Mouse (Mus musculus) forebrain, embryonic 13.5 days (tissue): ENCODE results near the gene Phospho1. TPM values are rescaled to one million over a fixed set of nuclear protein-coding genes. Genes with fewer than 3 reads are reported as not detected.

ENCODE experiments used
- ATAC-seq: fragments of 200-750 bp; cut with Nextera tagmentation; 2 replicates; pipeline ENCODE4 v1.8.0; 2017
- H3K27ac ChIP-seq: fragments of 300-500 bp; sonication (generic); 2 replicates; pipeline ENCODE4 v1.5.1; 2015; ENCODE audit warnings: inconsistent platforms, mild to moderate bottlenecking, moderate library complexity
- H3K27me3 ChIP-seq: fragments of 300-500 bp; sonication (generic); 2 replicates; pipeline ENCODE4 v1.6.1; 2015; ENCODE audit warnings: mild to moderate bottlenecking, inconsistent platforms
- H3K36me3 ChIP-seq: fragments of 300-500 bp; sonication (generic); 2 replicates; pipeline ENCODE4 v1.6.1; 2015; ENCODE audit warnings: mild to moderate bottlenecking, inconsistent platforms; ENCODE audit not compliant: poor library complexity, severe bottlenecking
- H3K4me1 ChIP-seq: fragments of 300-500 bp; sonication (generic); 2 replicates; pipeline ENCODE4 v1.6.1; 2015; ENCODE audit warnings: inconsistent platforms
- H3K4me2 ChIP-seq: fragments of 300-500 bp; sonication (generic); 2 replicates; pipeline ENCODE4 v1.6.1; 2015; ENCODE audit warnings: inconsistent platforms, mild to moderate bottlenecking, moderate library complexity
- H3K4me3 ChIP-seq: fragments of 300-500 bp; sonication (generic); 2 replicates; pipeline ENCODE4 v1.5.1; 2015; ENCODE audit warnings: mild to moderate bottlenecking, inconsistent platforms
- H3K9ac ChIP-seq: fragments of 300-500 bp; sonication (generic); 2 replicates; pipeline ENCODE4 v1.6.1; 2015; ENCODE audit warnings: mild to moderate bottlenecking, inconsistent platforms
- H3K9me3 ChIP-seq: fragments of 300-500 bp; sonication (generic); replicated peaks from 2 replicates; pipeline ENCODE4 v1.6.1; 2016; ENCODE audit warnings: inconsistent platforms
- WGBS: fragments of 180-500 bp; shearing (Covaris S2); methylation state at CpG from one replicate; pipeline ENCODE4 v1.1.7; 2015; 5-methylcytosine and 5-hydroxymethylcytosine counted together
- polyA plus RNA-seq: library from polyadenylated mRNA; unstranded; fragments of >200 nt; fragmentation: Nextera tagmentation; extraction: Ambion mirVana; gene quantifications from 2 replicates; pipeline ENCODE4 v1.2.1, GENCODE M21; 2015

The Phospho1 gene
- polyA plus RNA-seq, 1 experiment from 2014 or later: not detected

DNA sequence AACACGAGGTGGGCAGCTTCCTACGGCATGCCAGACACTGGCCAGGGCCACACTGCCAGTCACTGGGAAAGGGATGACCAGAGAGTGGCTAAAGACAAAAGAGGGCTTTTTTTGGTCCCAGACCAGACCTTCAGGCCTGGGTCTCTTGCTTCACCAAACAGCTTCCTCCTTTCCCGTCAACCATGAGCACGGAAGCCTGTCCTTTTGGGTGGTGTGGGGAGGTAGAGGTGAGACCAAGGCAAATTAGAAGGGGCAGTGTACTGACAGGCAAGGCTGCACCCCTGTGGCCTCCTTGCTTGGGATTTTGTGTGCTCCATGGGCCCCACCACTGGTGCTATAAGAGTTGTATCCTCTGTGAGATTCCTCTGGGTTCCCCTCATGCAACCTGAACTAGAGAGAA is 14.3 kb downstream of the Phospho1 start:
- 81% methylated on average over 4 of the region's 4 CpGs for WGBS
- peaks cover 77% of the 10 kb centered on the region for H3K27me3 ChIP-seq

GRCm38 (mm10) chr11:95838999-95839868 is 14.9 kb downstream of the Phospho1 start:
- Histone ChIP-seq H3K9ac (no peak overlapping the region), H3K36me3 (no peaks in the 10 kb centered on the region), H3K4me1 (peaks cover 11% of the 10 kb centered on the region), H3K27me3 (peaks cover 70% of the 10 kb centered on the region), H3K9me3 (no peaks in the 10 kb centered on the region), H3K4me3 (no peak overlapping the region), H3K4me2 (no peak overlapping the region), H3K27ac (no peak overlapping the region)
- 71% methylated on average over 8 of the region's 8 CpGs for WGBS
- peak; percentile 21; the same call in 1 of the 2 replicates for ATAC-seq

More for the DNA sequence above, 14.3 kb downstream of the Phospho1 start:
- Histone ChIP-seq H3K9me3 (no peaks in the 10 kb centered on the region), H3K4me1 (peaks cover 18% of the 10 kb centered on the region), H3K9ac (no peak overlapping the region), H3K4me2 (no peak overlapping the region), H3K27ac (no peak overlapping the region), H3K36me3 (no peaks in the 10 kb centered on the region), H3K4me3 (no peak overlapping the region)
- ATAC-seq: no peak

DNA sequence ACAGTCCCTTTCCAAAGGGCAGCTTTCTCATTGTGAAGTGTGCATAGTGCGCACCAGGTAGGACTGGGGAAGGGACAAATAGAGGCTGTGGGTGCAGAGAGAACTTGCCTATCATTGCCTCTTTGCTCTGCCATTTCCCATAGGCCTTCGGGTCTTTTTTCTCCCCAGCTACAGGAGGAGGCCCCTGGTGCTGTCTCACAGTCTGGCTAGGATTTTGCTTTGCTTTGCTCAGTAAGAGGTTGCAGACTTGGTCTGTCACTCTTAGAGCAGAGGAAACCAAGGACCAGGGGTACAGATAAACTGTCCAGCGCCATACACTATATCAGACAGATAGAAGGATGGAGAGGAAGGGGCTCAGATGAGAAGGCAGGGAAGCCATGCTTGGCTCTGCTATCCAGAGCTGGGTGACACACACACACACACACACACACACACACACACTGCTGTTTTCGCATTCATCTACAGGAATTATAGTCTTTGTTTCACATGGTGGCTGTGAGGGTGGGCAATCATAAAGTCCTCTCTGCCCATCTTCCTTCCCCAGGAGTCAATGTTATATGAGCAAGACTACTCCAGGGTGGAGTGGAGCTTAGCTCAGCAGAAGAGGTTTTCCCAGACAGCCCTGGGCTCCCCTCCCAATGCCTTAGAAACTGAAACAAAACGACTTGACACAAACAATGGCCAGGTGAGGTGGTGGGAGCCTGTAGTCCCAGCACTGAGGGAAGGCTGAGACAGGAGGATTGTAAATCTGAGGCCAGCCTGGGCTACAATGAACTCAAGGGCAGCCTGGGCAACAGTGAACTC is 16.6 kb downstream of the Phospho1 start:
- ATAC-seq: no peak
- WGBS: 76% methylated on average over 5 of the region's 5 CpGs
- Histone ChIP-seq H3K4me2 (no peak overlapping the region), H3K27me3 (peaks cover 54% of the 10 kb centered on the region), H3K36me3 (no peaks in the 10 kb centered on the region), H3K9ac (no peak overlapping the region), H3K27ac (no peak overlapping the region), H3K4me3 (no peak overlapping the region), H3K4me1 (peaks cover 9% of the 10 kb centered on the region; the same call in 1 of the 2 replicates), H3K9me3 (no peaks in the 10 kb centered on the region)

DNA sequence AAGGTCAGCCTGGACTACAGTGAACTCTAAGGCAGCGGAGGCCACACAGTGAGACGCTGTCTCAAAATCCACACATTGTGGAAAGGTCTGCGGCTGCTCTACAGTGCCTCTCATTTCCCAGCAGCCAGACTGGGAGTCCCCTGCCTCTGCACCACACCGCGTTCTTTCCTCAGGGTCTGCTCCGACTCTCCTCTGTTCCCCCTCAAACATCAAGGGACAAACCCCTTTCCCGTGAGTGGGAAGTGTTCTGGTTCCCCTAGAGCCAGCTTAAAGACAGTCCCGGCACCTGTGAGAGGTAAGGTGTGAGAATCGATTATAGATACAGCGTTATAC is 17.2 kb downstream of the Phospho1 start:
- Histone ChIP-seq H3K9ac (no peak overlapping the region), H3K4me3 (no peak overlapping the region), H3K36me3 (no peaks in the 10 kb centered on the region), H3K27me3 (peaks cover 48% of the 10 kb centered on the region), H3K9me3 (no peaks in the 10 kb centered on the region), H3K4me1 (peaks cover 9% of the 10 kb centered on the region; the same call in 1 of the 2 replicates), H3K4me2 (no peak overlapping the region), H3K27ac (no peak overlapping the region)
- 67% methylated on average over 10 of the region's 10 CpGs for WGBS
- ATAC-seq: no peak

GRCm38 (mm10) chr11:95842074-95842681 is 17.9 kb downstream of the Phospho1 start, which contains the start of gene Abi3:
Gene Abi3, minus strand, starts transcription at chr11:95842476.
- WGBS: 12% methylated on average over 11 of the region's 11 CpGs

GRCm38 (mm10) chr11:95842953-95843352 is 18.7 kb downstream of the Phospho1 start:
- Histone ChIP-seq H3K9me3 (no peaks in the 10 kb centered on the region), H3K27me3 (peaks cover 33% of the 10 kb centered on the region), H3K27ac (no peak overlapping the region), H3K36me3 (no peaks in the 10 kb centered on the region), H3K9ac (no peak overlapping the region), H3K4me1 (0 out of 2 replicates have a peak, but pooled peaks cover 4% of the 10 kb centered on the region), H3K4me2 (no peak overlapping the region), H3K4me3 (no peak overlapping the region)
- 82% methylated on average over 5 of the region's 5 CpGs for WGBS
- ATAC-seq: no peak

More at GRCm38 (mm10) chr11:95842074-95842681, 17.9 kb downstream of the Phospho1 start, which contains the start of gene Abi3:
- Histone ChIP-seq H3K27me3 (peaks cover 41% of the 10 kb centered on the region), H3K4me3 (no peak within 1 kb of the TSS), H3K4me2 (no peak within 1 kb of the TSS), H3K4me1 (peaks cover 5% of the 10 kb centered on the region; the same call in 1 of the 2 replicates), H3K9ac (0 out of 2 replicates have a peak within 1 kb of the TSS, but pooled peaks have one; percentile 12), H3K27ac (no peak within 1 kb of the TSS), H3K36me3 (no peaks in the 10 kb centered on the region), H3K9me3 (no peaks in the 10 kb centered on the region)
- ATAC-seq: no peak

- no peak overlapping the region for H3K27ac ChIP-seq
- H3K9ac ChIP-seq: no peak overlapping the region
- H3K4me3 ChIP-seq: no peak overlapping the region
- ATAC-seq: no peak
- peaks cover 30% of the 10 kb centered on the region; the same call in 1 of the 2 replicates for H3K27me3 ChIP-seq
- 0 out of 2 replicates have a peak, but pooled peaks cover 3% of the 10 kb centered on the region for H3K4me1 ChIP-seq
- WGBS: 64% methylated on average over 6 of the region's 6 CpGs
- H3K9me3 ChIP-seq: no peaks in the 10 kb centered on the region
- H3K4me2 ChIP-seq: no peak overlapping the region
- H3K36me3 ChIP-seq: no peaks in the 10 kb centered on the region
Measured at GRCm38 (mm10) chr11:95843421-95843950, 19.2 kb downstream of the Phospho1 start.

- 81% methylated on average over 4 of the region's 4 CpGs for WGBS
- H3K4me2 ChIP-seq: no peak overlapping the region
- no peak for ATAC-seq
- no peaks in the 10 kb centered on the region for H3K9me3 ChIP-seq
- H3K9ac ChIP-seq: no peak overlapping the region
- no peak overlapping the region for H3K27ac ChIP-seq
- H3K27me3 ChIP-seq: peaks cover 25% of the 10 kb centered on the region; the same call in 1 of the 2 replicates
- H3K4me3 ChIP-seq: no peak overlapping the region
- no peaks in the 10 kb centered on the region for H3K36me3 ChIP-seq
- no peaks in the 10 kb centered on the region for H3K4me1 ChIP-seq
Measured at GRCm38 (mm10) chr11:95844935-95845334, 20.6 kb downstream of the Phospho1 start.

DNA sequence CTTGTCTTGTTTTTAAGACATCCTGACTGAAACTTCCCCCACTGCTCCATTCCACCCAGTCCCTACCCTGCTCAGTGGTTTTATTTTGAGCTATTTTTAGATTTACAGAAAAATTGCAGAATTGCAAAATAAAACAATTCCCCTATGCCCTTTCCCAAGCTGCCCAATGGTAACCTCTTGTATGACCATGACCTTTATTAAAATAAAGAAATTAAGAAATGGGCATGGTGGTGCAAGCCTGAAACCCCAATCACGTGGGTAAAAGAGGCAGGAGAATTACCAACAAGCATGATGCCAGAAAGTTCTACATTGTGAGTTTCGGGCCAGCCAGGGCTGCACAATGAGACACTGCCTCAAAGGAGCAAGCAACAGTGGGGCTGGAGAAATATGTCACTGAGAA is 26.6 kb downstream of the Phospho1 start:
- WGBS: 72% methylated on average over 2 of the region's 2 CpGs
- no peak for ATAC-seq

DNA sequence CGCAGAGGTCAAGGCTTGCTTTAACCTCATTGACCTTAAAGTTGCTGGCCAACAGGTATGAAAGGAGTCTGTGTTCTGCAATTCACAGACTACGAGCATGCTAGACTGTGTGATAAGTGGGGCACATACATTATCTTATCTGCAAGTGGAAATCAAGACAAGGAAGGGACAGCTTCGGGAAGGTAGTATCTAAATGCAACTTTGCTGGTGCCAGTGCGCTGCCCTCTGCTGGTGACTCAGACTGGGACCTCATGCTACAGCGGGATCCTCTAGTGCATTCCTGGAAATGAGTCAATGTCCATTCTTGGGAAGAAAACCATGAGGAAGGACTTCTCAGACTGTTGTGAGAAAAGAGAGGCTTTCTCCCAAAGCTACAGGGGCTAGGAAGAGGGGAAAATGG is 29.4 kb downstream of the Phospho1 start:
- Histone ChIP-seq H3K4me2 (no peak overlapping the region), H3K9me3 (no peaks in the 10 kb centered on the region), H3K27me3 (peaks cover 20% of the 10 kb centered on the region), H3K9ac (no peak overlapping the region), H3K4me1 (peaks cover 7% of the 10 kb centered on the region), H3K4me3 (no peak overlapping the region), H3K27ac (no peak overlapping the region), H3K36me3 (no peaks in the 10 kb centered on the region)
- 67% methylated on average over 5 of the region's 5 CpGs for WGBS
- ATAC-seq: no peak

More for the DNA sequence above, 26.6 kb downstream of the Phospho1 start:
- Histone ChIP-seq H3K4me2 (no peak overlapping the region), H3K4me1 (no peaks in the 10 kb centered on the region), H3K27ac (no peak overlapping the region), H3K36me3 (no peaks in the 10 kb centered on the region), H3K4me3 (no peak overlapping the region), H3K9ac (no peak overlapping the region), H3K9me3 (no peaks in the 10 kb centered on the region), H3K27me3 (peaks cover 20% of the 10 kb centered on the region)

DNA sequence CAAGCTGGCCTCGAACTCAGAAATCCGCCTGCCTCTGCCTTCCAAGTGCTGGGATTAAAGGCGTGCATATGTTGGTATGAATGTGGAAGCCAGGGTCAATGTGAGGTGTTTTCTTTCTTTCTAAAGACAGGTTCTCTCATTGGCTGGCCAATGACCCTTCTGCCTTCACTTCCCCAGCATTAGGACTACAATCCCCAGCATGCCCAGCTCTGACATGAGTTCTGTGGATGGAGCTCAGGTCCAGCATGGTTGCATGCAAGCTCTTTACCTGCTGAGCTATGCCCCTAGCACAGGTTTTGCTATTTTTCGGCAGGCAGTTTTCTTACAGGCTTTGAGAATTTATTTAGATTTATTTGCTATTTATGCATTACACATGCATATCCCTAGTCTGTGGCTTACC is 33.0 kb downstream of the Phospho1 start:
- H3K27ac ChIP-seq: no peak overlapping the region
- H3K9me3 ChIP-seq: no peaks in the 10 kb centered on the region
- 0 out of 2 replicates have a peak overlapping the region, but pooled peaks have one; percentile 78 for H3K4me3 ChIP-seq
- whole genome bisulfite sequencing: 83% methylated on average over 4 of the region's 4 CpGs
- H3K36me3 ChIP-seq: no peaks in the 10 kb centered on the region
- ATAC-seq: no peak
- H3K4me1 ChIP-seq: peaks cover 15% of the 10 kb centered on the region
- peak overlapping the region; percentile 70 for H3K4me2 ChIP-seq
- no peak overlapping the region for H3K9ac ChIP-seq
- H3K27me3 ChIP-seq: peaks cover 2% of the 10 kb centered on the region; the same call in 1 of the 2 replicates
